Mouse (Mus musculus): ENCODE results near the gene Topors. TPM values are rescaled to one million over a fixed set of nuclear protein-coding genes. Genes with fewer than 3 reads are reported as not detected.

Topors gene
- total RNA-seq, 2 experiments from 2014 or later, result 10.1 to 11.5 TPM

DNA sequence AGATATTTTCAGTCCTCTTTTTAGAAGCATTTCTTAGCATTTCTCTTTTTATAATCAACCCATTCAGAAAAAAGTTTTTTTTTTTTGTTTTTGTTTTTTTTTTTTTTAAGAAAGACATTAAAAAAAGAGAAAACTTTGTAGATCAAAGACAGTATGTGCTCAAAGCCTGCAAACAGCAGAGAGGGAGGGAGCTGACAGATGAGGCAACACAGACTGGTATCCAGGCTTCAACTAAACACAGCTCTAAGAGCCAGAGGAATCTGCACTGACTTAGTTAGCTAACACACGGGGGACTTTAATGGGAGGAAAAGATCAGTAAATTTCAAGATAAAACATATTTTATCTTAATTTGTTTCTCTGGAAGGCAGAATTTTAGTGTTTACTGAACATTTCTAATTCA, 5.3 kb downstream of the Topors start:
- no peak for DNase-seq (ENCODE audit: low spot score)
- intact Hi-C loops (cut with DNase I), result no loop called here

DNA sequence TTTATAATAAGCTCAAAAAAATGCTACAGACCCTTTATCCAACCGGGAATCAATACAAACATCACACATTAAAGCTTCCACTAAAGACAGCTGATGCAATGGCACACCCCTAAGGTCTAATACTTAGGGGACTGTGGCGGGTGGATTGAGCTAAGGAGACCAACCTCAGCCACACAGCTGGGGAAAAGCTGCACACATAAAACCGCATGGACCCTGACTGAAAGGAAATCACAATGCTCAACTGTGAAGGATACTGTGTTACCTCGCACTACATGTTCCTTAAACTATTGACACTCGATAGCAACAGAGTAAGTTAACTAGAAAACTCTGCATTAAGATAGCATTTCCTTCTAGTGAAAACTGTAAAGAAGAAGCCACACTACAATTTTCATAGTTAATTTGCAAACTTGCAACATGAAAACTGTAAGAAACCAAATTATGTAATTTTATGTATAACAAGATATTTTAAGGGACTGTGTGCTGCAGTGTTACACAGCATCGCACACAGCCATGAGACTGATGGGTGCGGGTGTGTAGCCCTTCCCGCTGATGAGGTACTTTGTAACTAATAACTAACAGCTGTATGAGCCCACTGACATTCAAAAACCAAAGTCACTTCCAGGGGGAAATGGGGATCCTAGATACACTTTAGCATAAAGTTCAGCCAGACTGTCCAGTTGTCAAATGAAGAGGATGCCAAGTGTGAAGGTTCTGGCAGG, 15.1 kb downstream of the Topors start:
- DNase-seq (ENCODE audit: low spot score), result no peak
- intact Hi-C loops (cut with DNase I), result no loop called here

DNA sequence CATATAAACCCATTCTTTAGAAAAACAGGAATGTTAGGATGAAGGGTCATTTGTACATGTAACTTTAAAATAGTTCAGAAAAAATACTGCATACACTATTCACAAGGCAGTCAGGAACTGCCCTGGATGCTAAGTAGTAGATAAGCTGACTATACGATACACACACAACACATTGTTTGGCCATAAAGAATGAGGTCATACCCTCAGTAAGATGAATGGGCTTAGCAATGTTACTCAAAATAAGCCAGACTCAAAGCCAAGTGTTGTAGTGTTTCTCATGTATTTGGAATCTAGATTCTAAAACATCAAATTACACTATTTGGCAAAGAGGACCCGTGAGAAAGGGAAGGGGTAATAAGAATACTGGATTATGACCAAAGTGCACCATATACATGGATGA, 15.9 kb downstream of the Topors start:
- DNase-seq (ENCODE audit: low spot score), result no peak
- intact Hi-C loops (cut with DNase I), result no loop called here

GRCm38 (mm10) chr4:40250984-40251383, 18.7 kb downstream of the Topors start:
- DNase-seq (ENCODE audit: low spot score), result no peak
- intact Hi-C loops (cut with DNase I), result no loop called here

DNA sequence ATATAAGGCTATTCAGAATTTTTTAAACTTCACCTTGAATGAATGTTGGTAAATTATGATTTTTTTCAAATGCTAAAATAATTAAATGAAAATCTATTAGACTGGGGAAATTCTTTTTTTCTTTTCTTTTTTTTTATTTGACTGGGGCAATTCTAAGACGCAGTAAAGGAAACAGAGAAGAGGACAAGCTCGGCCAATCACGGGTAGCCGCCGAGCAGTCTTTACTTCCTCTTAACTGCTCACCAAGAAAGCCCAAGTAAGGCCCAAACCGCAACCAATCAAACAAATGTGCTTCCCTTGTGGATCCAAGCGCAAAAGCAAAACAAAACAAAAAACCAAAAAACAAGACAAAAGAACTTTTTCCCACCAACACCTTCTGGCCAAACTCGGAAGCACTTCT, 25.6 kb downstream of the Topors start:
- intact Hi-C loops (cut with DNase I), result no loop called here
- no peak for DNase-seq (ENCODE audit: low spot score)

DNA sequence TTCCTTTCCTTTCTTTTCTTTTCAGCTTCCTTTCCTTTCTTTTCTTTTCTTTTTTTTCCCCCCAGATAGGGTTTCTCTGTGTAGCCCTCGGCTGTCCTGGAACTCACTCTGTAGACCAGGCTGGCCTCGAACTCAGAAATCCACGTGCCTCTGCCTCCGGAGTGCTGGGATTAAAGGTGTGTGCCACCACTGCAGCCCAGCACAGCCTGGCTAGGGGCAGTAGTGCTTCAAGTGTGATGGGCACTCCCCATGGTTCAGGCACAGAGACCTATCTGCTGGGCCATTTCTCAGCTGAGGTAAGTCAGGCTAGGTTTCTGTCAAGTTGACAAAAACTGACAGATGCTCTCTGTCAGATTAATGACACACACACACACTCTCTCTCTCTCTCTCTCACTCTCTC, 26.6 kb downstream of the Topors start:
- intact Hi-C loops (cut with DNase I), result no loop called here
- no peak for DNase-seq (ENCODE audit: low spot score)

GRCm38 (mm10) chr4:40241928-40242327, 27.7 kb downstream of the Topors start:
- DNase-seq (ENCODE audit: low spot score), result no peak
- intact Hi-C loops (cut with DNase I), result no loop called here

DNA sequence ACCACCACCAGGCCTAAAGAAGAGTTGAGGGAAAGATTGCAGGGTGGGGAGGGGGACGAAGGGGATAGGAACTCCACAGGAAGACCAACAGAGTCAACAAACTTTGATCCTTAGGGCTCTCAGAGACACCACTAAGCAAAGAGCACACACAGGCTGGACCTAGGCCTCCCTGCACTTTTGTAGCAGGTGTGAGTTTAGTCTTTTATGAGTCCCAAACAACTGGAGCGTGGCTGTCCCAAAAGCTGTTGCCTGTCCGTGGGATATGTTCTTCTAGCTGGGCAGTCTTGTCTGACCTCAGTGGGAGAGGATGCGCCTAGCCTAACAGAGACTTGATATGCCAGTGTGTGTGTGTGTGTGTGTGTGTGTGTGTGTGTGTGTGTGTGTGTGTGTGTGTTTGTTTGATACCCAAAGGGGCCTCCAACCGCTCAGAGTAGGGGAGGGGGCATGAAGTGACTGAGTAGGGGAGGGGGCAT, 29.3 kb downstream of the Topors start:
- intact Hi-C loops (cut with DNase I), result no loop called here
- DNase-seq (ENCODE audit: low spot score), result no peak

GRCm38 (mm10) chr4:40239409-40240271, 30.0 kb downstream of the Topors start, which contains the start of gene Ddx58:
Gene Ddx58 (minus strand): TSS chr4:40239828.
- intact Hi-C loops (cut with DNase I), result loop anchor here (2.0 kb wide), 1 partner anchor 29 kb away; the partner anchor contains the start of genes Smim27 and Topors
- peak; percentile 15 for DNase-seq (ENCODE audit: low spot score)

GRCm38 (mm10) chr4:40238483-40239408, 30.9 kb downstream of the Topors start:
- intact Hi-C loops (cut with DNase I), result loop anchor here (2.0 kb wide), 1 partner anchor 30 kb away; the partner anchor contains the start of genes Smim27 and Topors
- DNase-seq (ENCODE audit: low spot score), result peak; percentile 43

- DNase-seq (ENCODE audit: low spot score), result no peak
- intact Hi-C loops (cut with DNase I), result no loop called here
These were observed 32.8 kb downstream of the Topors start for GRCm38 (mm10) chr4:40236829-40237228.

- intact Hi-C loops (cut with DNase I), result no loop called here
- DNase-seq (ENCODE audit: low spot score), result no peak
These were observed 35.4 kb downstream of the Topors start for GRCm38 (mm10) chr4:40234256-40234655.

- intact Hi-C loops (cut with DNase I), result no loop called here
- DNase-seq (ENCODE audit: low spot score), result no peak
These were observed 36.5 kb downstream of the Topors start for GRCm38 (mm10) chr4:40233062-40233664.

DNA sequence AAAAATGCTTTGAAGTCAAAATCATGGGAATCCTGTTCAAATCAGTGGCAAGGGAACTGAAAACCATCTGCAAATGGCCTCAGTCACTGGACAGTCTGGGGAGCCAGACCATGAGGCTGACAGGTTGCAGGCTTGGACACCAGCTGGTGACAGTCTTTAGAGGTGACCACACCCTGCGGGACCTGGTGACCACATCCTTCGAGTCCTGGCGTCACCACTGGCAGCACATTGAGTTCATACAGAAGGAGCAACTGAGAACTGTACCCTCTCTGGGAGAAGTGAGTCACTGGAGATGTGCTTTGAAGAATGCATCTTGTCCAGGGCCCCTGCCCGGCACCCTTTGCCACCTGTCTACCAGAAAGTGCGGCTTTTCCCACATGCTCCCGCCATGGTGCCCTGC, 39.9 kb downstream of the Topors start:
- intact Hi-C loops (cut with DNase I), result no loop called here
- no peak for DNase-seq (ENCODE audit: low spot score)

- intact Hi-C loops (cut with DNase I), result loop anchor here (2.0 kb wide), 1 partner anchor 31 kb away; no protein-coding TSS in a partner anchor
- DNase-seq (ENCODE audit: low spot score), result no peak
These were observed 41.8 kb downstream of the Topors start for GRCm38 (mm10) chr4:40227886-40228285.

DNA sequence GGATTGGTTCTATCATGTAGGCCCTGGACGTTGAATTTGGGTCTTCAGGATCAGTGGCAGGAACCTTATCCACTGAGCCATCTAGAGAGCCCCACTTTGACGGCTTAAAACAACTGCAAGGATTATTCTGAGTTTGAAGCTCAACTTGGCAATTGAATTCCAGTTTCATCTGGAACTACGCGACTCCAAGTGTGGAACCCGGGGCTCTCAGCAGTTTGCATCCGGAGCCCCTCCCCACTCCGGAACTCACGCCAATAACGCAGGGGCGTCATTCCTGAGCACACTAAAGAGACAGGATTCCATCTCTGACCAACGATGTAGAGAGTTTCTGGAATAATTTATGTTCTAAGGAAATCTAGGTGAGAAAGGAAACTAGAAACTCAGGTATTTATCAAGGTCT, 42.5 kb downstream of the Topors start:
- intact Hi-C loops (cut with DNase I), result loop anchor here (2.0 kb wide), 1 partner anchor 32 kb away; no protein-coding TSS in a partner anchor
- DNase-seq (ENCODE audit: low spot score), result no peak

DNA sequence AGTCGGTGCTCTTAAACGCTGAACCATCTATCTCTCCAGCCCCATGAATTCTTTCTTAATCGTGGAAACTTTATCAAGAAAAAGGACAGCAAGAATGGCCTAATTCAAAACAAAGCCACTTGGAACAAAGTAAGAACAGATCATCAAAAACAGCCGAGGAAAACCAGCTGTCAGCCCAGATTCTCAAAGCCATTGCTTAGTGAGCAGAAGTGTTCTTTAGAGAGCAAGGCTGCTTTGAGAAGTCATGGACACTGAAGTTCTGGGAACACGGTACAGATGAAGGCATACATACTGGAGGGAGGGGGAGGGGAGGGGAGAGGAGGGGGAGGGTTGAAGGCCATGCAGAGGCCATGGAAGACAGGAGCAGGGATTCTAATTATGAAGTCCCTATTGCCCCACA, 43.6 kb downstream of the Topors start:
- intact Hi-C loops (cut with DNase I), result loop anchor here (2.0 kb wide), 1 partner anchor 33 kb away; no protein-coding TSS in a partner anchor
- no peak for DNase-seq (ENCODE audit: low spot score)

- no peak for DNase-seq (ENCODE audit: low spot score)
- intact Hi-C loops (cut with DNase I), result no loop called here
These were observed 47.6 kb downstream of the Topors start for GRCm38 (mm10) chr4:40221876-40222585.

Data from heart, postnatal 25 days (tissue).